Mouse (Mus musculus): Measurements from ENCODE around the gene Syce1. TPM values are rescaled to one million over a fixed set of nuclear protein-coding genes. Genes with fewer than 3 reads are reported as not detected.

The Syce1 gene
- not detected for polyA plus RNA-seq (2017; shearing (Covaris generic))

DNA sequence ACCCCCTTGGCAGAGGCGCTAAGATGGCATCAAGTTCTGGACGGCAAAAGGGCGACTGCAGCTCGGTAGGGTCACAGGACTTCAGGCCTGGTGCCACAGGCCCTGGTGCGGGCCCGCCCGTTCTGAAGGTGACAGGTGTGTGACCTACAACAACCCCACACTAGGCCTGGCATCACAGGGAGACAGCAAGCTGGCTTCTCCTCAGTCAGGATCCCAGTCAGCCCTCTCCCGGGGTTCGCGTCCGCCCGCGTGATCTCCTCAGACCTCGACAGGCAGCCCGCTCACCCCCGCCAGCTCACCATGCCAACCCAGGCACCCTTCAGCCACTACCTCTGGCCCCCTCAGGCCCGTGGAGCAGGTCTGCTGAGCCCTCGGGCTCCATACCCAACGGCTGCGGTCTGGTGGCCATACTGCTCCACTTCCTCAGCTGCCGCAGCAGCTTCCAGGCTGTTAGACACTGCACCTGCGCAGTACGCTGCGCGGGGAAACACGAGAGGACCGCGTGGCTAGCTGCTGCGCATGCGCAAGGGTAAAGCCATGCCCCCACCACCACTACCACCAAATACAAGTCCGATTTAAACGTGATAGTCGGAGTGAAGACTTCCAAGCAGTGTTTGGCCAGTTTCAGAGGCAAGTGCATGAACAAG, at the start of gene Syce1:
Syce1 (minus strand) TSS at position 447 of the 647 bp plus-strand sequence.
- no peak for ATAC-seq

DNA sequence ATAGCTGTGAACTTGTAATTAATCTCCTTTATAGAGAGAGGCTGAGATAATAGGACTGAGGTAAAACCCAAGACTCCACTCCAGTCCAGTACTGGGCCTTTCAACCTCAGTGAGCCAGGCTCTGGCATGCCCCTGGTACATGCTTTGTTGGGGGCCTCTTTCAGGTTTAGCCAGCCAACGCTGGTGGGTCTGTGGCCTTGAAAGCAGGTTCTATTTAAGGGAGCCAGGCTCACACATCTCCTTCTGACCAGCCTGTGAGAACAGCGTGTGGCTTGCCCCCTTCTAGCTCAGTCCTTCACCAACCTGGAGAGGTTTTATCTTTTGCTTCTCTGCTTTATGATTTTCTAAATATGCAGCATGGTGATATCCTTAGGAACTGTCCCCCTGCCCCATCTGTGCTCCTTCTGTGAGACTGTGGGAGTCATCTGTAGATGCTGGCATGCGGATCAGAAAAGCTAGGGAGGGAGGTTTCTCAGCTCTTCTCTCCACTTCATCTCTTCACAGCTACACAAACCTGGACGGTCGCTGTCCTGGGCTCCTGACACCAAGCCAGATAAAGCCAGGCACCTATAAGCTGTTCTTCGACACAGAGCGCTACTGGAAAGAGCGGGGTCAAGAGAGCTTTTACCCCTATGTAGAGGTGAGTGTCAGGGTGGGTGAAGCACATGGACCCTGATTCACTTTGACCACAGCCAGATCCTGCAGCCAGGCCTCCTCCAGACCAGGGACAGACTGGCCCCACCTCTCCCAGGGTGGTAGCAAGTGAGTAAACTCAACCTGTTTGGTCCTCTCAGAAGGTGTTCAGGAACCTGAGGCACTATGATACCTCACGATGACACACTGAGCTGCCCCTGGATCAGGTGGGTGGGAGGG, 48.8 kb upstream of the Syce1 start:
- ATAC-seq: no peak

DNA sequence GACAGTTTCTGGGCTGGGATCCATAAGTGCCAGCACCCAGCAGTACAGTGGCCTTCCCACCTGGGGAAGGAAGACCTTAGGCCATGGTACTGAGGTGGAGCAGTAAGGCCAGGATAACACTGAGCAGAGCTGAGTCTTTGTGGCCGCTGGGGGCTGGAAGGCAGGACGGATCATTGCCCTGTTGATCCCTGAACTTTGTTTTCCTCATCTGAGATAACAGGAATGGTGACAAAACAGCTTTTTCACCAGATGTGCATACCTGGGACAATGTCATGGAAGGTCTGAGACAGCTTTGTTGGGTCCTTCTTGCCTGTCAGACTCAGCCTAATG, 48.1 kb upstream of the Syce1 start:
- ATAC-seq: no peak

DNA sequence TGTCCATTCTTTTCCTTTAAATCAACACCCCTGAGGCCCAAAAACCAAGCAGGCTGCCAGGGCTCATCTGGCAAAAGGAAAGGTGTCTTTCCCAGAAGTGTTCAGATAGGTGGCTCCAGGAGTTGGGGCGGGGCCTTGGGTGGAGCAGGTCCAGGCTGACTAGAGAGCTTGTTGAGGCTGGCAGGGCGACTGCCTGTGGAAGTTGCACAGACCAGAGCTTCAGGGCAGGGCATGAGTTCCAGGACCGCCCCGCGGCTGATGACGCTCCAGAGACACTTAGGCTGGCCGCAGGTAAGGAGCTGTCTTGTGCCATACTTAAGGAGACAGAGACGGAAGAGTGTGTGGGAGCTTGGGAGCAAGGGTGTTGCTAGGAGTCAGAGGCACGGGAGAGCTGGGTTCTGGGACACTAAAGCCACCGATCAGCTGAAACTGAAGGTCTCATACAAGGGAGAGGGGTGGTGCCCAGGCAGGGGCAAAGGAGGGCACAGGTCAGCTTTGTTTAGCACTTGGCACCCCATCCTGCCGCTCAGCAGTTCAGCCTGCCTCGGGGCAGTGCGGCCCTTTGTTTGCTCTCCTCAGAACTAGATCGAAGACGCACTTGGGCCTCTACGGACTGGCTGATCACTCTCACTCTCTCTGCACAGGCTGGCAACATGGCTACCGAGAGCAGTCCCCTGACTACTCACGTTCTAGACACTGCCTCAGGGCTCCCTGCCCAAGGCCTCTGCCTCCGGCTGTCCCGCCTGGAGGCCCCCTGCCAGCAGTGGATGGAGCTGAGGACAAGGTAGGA, 47.5 kb upstream of the Syce1 start, which contains the start of gene Urah:
Urah (plus strand) TSS at position 51 of the 790 bp plus-strand sequence.
- ATAC-seq: no peak

DNA sequence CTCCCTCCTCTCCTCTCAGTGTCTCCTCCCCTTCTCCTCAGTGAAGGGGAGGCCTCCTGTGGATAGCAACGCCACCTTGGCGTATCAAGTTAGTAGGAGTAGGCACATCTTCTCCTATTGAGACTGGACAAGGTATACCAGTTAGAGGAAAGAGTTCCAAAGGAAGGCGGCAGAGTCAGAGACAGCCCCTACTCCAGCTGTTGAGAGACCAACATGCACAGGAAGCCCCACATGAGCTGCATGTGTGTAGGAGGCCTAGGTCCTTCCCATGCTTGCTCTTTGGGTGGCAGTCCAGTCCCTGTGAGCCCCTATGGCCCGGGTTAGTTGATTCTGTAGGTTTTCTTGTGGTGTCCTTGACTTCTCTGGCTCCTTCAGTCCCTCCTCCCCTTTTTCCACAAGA, 45.7 kb upstream of the Syce1 start:
- no peak for ATAC-seq

DNA sequence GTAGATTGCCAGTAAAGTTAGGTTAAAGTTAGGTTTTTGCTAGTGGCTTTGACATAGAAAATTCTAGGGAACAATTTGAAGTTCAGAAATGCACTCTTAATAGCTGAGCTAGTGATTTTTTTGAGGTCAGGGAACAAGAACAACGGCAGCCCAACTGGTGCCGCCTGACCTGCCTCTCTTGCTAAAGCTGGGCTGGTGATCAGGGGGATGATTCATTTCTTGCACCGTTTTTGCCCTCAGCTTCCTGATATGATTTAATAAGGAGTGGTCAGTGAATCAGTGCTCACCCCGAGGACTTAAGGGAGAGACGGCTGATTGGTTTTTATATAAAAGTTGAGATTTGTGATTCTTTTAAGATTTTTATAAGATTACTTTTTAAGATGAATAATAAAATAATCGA, 43.8 kb upstream of the Syce1 start:
- no peak for ATAC-seq

DNA sequence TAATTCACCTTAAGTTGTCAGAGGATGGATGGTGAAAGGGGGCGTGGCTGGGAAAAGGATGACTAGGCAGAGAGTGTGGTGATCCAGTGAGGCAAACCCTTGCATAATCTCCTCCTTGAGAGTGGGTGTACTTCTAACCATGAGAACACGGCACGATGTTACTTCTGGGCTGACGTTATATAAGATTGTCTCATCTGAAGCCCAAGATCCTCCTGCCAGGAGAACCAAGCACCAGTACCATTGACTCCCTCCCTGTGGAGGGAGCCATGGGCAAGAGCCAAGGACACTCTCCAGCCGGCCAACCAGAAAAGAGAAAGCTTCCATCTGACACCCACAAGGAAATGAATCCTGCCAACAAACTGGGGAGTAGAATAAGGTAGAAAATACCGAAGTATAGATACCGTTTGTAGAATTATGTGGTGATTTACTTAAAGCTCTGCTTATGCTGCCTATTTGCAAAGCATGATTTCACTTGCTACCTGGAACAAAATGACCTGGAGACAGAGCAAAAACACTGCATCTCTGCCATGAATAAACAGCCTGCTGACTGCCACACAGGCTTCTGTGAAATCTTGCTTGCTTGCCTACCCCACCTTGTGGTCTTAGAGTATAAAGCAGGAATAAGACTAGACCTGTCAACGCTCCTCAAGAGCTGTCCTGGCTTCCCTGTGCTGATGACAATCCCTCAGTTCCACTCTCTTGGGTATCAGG, 40.7 kb upstream of the Syce1 start:
- no peak for ATAC-seq

DNA sequence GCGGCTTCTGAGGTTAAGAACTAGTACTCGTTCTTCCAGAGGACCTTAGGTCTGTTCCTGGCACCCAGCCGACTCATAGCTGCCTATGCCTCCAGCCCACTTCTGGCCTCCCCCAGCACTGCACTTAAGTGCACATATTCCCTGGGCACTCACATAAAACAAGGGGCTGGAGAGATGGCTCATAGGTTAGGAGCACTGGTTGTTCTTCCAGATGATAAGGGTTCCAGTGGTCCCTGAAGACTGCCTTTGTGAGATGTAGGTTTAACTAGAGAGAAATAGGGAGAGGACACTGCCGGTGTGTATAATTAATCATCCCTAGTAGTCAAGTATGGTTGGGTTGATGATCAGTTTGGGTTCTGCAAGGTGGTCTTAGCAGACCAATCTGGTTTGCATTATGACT, 35.1 kb upstream of the Syce1 start:
- no peak for ATAC-seq

DNA sequence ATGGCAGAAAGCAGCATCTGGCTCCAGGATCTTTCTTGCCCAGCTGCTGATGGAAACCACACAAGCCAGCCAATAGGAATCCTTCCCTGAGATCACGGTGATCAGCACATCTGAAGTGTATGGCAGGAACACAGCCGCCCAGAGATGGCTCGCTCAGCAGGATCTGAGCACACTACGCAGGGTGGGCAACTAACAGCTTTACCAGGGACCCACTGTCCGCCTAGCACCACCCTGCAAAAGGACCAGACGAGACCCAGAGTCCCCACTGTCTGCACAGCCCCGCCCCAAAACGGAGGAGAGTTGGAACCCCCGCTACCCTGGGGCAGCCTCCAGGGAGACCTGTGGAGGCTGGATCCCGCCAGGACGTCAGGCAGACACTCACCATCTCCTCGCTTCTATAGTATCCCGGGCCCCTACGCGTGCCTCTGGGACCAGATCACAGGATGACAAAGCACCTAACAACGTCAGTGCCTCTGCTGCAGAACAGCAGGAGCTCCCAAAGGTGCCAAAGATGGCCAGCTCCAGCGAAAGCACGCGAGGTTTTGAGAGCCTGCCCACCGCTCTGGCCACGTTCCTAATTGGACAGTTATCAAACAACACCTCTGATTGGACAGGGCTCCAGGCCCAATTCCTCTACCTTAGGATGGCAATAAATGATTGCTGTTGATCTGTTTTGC, 34.1 kb upstream of the Syce1 start, which contains the start of gene Zfp941:
Zfp941 (minus strand) TSS at position 526 of the 677 bp plus-strand sequence.
- no peak for ATAC-seq

DNA sequence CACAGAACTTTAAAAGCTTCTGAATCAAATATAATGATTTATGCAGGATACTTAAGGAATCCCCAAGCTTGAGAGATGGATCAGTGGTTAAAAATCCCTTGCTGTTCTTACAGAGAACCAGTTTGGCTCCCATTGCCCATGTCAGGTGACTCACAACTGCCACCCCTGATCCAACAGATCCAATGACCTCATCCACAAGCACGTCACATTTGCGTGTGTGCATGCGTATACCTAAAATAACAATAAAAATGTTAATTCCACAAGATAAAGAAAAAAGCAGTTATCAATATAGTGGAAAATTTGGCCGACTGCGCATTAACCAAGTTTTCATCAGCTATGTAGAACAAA, 33.6 kb upstream of the Syce1 start:
- ATAC-seq: no peak

DNA sequence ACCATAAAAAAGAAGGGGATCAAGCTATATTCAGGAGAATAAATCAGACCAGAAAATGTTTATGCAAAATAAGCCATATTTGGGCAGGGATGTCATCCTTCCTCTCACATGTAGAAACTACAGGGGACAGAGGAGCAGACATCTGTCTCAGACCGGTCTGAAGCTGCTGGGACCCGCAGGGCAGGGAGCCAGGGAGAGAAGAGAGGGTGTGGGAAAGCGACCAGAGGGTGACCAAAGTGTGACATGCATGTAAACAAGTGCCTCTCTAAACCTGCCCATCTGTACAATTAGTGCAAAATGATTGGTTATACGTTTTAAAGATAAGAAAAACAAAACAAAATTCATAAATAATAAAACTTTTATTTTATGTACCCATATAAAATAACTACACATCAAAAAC, 32.5 kb upstream of the Syce1 start:
- ATAC-seq: no peak

DNA sequence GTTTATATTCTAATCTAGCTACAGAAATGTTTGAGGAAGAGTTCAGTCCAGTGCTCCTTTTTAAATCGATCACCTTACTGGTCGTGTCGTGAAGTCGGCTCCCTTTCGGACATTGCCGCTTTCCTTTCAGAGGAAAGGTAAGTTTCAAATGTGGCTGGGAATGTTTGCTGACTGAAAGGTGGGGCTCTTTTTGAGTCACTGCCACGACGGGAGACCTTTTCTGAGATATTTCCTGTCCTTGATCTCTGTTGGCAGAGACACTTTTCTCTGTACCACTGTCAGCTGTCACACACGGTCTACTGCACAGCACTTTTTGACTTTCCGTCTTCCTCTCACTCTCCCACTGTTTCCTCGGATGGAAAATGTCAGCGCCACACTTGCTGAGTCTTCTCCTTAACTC, 25.2 kb upstream of the Syce1 start:
- no peak for ATAC-seq

DNA sequence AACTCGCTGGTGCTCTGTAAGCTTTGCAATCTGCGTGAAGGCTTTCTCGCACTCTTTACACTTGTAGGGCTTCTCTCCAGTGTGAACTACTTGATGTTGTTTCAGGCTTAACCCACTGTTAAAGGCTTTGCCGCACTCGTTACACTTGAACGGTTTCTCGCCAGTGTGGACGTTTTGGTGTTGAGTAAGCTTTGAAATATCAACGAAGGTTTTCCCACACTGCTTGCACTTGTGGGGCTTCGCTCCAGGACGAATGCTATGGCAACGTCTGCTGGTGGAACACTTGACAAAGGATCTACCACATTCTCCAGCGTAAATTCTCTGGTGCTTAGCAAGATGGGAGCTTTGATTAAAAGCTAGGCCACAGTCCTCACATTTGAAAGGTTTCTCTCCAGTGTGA, 24.1 kb upstream of the Syce1 start:
- no peak for ATAC-seq

DNA sequence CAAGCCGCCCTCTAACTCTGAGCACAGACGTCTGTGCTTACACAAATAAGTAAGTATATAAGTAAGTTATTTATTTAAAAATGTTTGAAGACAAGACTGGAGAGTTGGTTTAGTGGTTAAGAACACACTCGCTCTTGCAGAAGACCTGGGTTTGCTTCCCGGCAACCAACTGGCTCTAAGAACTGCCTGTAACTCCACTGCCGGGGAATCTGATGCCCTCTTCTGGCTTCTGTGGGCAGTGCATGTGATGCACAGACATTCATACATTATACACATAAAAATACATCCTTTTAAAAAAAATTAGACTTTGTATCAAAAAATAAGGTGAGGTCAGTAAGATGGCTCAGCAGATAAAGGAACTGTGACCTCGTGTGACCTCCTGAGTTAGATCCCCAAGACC, 22.8 kb upstream of the Syce1 start:
- ATAC-seq: no peak

DNA sequence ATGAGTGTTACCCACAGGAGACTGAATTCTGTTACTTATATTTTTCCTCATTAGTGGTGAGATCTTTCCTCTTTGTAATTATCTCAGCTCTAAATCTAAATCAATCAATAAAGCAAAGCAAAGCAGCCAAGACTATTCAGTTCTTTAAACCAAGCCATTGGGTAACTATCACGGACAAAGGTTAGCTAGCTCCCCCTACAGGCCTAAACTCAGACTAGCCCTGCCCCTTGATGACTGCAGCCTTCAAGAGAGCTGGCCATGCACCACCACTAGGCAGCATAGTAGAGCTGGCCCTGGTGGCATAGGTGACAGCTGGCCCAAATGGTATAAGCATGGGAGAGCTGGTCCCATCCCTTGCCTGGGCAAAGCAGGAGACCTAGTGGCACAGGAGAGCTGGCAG, 18.1 kb upstream of the Syce1 start:
- ATAC-seq: no peak

DNA sequence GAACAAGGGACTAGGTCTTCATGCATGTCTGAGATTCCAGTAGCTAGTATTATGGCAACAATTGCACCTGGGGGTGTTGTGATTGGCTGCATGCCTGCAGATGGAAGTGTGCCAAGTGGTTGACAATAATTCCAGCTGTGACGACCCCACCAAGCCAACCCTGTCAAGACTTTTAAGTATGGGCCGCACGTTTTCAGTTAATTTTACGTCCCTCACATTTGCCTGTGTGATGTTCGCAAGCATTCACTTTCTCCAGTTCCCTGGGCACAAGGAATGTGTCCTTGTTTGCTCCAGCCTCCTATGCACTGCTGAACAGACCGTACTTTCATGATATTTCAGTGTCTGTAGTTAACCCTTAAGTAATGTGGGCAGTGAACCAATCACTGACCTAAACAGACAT, 15.0 kb upstream of the Syce1 start:
- ATAC-seq: no peak

DNA sequence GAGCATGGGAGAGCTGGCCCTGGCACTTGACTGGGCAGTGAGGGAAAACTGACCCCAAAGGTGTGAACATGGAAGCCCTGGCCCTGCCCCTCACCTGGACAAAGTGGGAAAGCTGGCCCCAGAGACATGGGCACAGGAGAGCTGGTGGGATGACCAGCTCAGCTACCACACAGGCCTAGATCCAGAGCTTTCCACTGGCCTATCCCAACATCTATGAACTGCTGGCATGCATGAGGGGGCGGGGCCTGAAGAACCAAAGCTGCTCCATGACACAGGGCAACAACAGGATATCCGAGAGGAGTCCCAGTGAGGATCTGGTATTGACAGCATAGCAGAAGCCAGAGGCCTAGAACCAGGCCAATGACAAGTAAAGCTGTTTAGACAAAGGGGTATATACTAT, 10.6 kb upstream of the Syce1 start:
- ATAC-seq: no peak

DNA sequence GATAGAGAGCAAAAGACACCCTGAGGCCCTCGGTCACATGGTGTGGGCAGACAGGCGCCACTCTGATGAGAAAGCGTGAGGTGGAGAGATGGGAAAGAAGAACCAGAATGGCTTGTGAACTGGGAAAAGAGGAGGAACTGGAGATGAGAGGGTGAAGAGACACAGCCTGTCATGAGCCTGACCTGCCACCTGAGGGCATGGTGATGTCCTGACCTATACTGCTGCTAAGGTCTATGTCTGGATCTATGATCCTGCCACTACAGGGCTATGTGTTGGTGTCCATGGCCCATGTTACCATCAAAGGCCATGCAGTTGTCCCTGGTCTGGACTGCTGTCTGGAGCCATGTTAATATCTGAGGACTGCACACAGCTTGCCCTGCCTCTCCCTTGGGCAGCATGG, 10.0 kb upstream of the Syce1 start:
- ATAC-seq: no peak

DNA sequence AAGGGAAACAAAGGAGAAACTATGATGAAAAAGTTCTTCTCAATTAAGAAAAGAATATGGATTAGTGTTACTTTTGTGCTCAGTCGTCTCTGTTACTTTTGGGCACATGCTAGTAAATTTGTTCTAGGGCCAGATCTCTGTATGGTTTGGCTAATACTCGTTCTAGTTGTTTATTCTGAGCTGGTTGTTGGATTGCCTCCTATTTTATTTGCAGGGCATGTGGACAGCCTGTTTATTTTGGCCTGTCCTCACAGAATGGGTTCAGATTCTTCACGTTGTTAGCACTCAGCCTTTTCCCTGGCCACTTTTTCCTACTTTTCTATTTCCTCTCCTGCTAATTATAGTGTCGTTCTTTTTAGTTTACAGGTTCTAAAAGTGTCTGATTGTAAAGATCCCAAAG, 5.9 kb upstream of the Syce1 start:
- ATAC-seq: no peak

DNA sequence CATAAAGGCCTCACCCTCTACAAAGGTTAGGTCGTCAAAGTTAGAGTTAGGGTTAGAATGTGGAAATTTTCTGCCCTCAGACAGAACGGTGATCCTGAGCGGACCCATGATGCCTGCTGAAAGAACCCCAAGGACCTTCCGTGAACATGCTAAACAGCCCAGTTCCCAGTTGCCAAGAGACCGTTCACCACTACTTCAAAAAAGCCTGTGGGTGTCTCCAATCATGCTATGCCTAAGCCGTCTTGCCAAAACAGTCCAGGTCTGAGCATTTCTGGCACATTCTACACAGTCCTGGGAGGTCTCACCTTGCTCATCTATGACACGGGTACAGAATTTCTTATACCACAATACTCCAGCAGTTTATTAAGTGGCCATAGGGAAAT, 392 bp upstream of the Syce1 start:
- no peak for ATAC-seq

DNA sequence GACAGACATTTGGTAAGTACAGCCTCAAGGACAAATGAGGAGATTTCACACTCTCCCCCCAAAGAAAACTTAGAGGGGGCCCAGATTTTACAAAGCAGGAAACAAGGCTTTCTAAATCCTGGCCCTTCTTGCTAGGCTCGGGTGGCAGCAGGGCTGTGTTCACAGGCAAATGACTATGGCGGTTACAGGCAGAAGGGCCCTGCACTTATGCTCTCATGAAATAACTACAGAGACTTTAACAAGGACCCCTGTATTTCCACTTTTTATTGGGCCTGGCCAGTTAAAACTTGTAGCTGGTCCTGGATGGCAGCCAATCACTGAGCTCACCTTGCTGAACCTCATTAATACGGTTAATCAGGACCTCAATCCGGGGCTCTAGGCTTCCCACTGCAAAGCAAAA, 7.1 kb downstream of the Syce1 start:
- ATAC-seq: no peak
